Mouse (Mus musculus) CH12.LX (cell line): ENCODE data around the gene Olfr1395.

ENCODE experiments used
- CTCF ChIP-seq, 2 experiments: IDR thresholded peaks in 1 of 2; conservative IDR thresholded peaks in 1 of 2; 2 replicates each; pipeline ENCODE4 v1.5.1; 2011 to 2012; ENCODE audit warnings: low read depth in 2 of 2, low read length in 2 of 2, improper control_type of control experiment in 1 of 2, inconsistent platforms in 1 of 2, mild to moderate bottlenecking in 1 of 2, moderate library complexity in 1 of 2
- EP300 ChIP-seq: IDR thresholded peaks from 2 replicates; pipeline ENCODE4 v1.6.1; 2011; ENCODE audit warnings: low read length, improper control_type of control experiment
- ETS1 ChIP-seq: conservative IDR thresholded peaks from 2 replicates; pipeline ENCODE4 v1.6.1; 2012; ENCODE audit warnings: low read depth, mild to moderate bottlenecking, inconsistent platforms, low read length, improper control_type of control experiment, moderate library complexity
- GABPA ChIP-seq: IDR thresholded peaks from 2 replicates; pipeline ENCODE4 v1.6.1; 2012; ENCODE audit warnings: low read depth, low read length, improper control_type of control experiment, inconsistent platforms; ENCODE audit not compliant: insufficient replicate concordance
- JUN ChIP-seq: IDR thresholded peaks from 2 replicates; pipeline ENCODE4 v1.6.1; 2011; ENCODE audit warnings: low read depth, mild to moderate bottlenecking, low read length, improper control_type of control experiment, moderate library complexity; ENCODE audit not compliant: insufficient read depth
- SMC3 ChIP-seq: IDR thresholded peaks from 2 replicates; pipeline ENCODE4 v1.6.1; 2011; ENCODE audit warnings: low read depth, low read length, improper control_type of control experiment
- TCF12 ChIP-seq: IDR thresholded peaks from 2 replicates; pipeline ENCODE4 v1.6.1; 2014; ENCODE audit warnings: low read depth, mild to moderate bottlenecking, inconsistent platforms, low read length, improper control_type of control experiment

GRCm38 (mm10) chr11:49092786-49093185 is 49.3 kb upstream of the Olfr1395 start:
- TF ChIP-seq SMC3: no peak
- no peak for TF ChIP-seq CTCF (conservative IDR thresholded peaks at IDR 0.05 in 1 of 2, IDR thresholded peaks at IDR 0.05 in 1 of 2; ENCODE audit: low read depth in 2 of 2, low read length in 2 of 2)
- no peak for TF ChIP-seq JUN
- TF ChIP-seq EP300: no peak
- TF ChIP-seq ETS1: no peak
- TF ChIP-seq GABPA: no peak
- no peak for TF ChIP-seq TCF12
